Mouse (Mus musculus): ENCODE data around the gene Osbpl9. TPM values are rescaled to one million over a fixed set of nuclear protein-coding genes. Genes with fewer than 3 reads are reported as not detected.

The Osbpl9 gene
- polyA plus RNA-seq, 1 experiment from 2014 or later: 61.1 TPM

DNA sequence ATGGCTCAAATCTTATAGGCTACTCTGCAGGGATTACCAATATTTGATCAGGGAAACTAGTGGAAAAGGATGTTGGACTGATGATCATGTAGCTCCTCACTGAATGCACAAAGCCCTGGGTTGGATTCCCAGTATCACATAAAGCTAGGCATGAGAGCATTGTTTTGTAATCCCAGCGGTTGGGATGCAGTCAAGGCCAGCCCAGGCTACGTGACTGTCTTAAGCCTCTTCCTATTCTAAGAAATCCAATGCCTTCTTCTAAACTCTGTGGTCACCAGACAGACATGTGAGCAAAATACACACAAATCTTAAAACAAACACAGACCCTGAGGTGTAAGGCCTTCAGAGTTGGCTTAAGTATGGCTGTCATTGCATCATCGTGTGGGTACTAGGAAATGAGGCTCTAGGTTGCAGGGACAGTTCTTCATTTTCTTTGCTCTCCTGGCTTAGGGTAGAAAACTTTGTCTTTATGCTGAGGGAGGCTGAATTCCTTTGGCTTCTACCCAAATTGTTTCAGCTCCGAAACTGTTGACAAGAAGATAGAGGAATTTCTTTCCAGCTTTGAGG lies 142.7 kb downstream of the Osbpl9 start:
- 88% methylated on average over 4 of the region's 4 CpGs for WGBS
- Histone ChIP-seq H3K4me2 (replicated peaks; ENCODE audit: low read depth, low read length) (no peak overlapping the region), H3K4me1 (ENCODE audit: control insufficient read depth, insufficient read depth, low read length) (no peaks in the 10 kb centered on the region), H3K27me3 (ENCODE audit: control insufficient read depth, insufficient read depth, low read length) (no peaks in the 10 kb centered on the region), H3K9ac (ENCODE audit: low read depth, low read length) (no peak overlapping the region), H3K4me3 (ENCODE audit: low read length) (no peak overlapping the region), H3K27ac (ENCODE audit: low read depth, low read length) (no peak overlapping the region), H3K36me3 (ENCODE audit: control insufficient read depth, insufficient read depth, low read length) (peaks cover 90% of the 10 kb centered on the region), H3K9me3 (ENCODE audit: control insufficient read depth, low read length) (no peaks in the 10 kb centered on the region)
- ATAC-seq (ENCODE audit: low FRiP score, low TSS enrichment): no peak

DNA sequence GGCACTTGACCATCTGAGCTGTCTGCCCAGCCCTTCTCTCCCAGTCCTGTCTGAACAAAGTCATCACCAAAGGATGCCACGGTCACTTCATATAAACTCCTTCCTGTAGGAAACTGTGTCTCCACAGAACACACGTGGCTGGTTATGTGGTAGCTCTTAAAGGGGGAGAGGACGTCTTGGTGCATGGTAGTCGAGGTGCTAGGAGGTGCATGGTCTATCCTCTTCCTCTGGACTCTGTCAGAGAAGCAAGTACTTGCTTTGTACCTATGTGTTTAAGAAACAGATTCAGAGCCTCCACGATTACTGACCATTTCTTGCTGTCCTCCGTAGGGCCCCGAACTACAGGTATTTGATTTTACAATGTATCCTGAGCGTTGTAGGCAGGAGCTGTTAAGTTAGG lies 144.4 kb downstream of the Osbpl9 start:
- peaks cover 87% of the 10 kb centered on the region for H3K36me3 ChIP-seq (ENCODE audit: control insufficient read depth, insufficient read depth, low read length)
- 91% methylated on average over 8 of the region's 8 CpGs for WGBS
- no peaks in the 10 kb centered on the region for H3K9me3 ChIP-seq (ENCODE audit: control insufficient read depth, low read length)

DNA sequence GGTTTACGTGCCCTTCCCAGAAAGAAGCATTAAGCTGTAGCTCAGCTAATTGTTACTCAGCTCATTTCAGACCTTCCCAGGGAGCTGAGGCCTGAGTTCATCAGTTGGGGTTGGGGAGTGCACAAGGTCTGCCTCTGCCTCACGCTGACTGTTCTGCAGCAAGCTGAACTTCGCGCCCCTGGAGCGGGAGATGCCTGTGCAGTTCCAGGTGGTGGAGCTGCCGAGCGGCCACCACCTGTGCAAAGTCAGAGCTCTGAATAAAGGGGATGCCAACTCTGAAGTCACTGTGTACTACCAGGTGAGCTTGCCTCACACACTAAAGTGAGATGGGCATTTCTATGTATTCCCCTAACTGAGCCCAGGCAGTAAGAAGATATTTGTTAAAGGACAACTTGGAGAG lies 145.7 kb downstream of the Osbpl9 start:
- H3K27me3 ChIP-seq (ENCODE audit: control insufficient read depth, insufficient read depth, low read length): no peaks in the 10 kb centered on the region
- H3K4me2 ChIP-seq (replicated peaks; ENCODE audit: low read depth, low read length): no peak overlapping the region
- no peaks in the 10 kb centered on the region for H3K9me3 ChIP-seq (ENCODE audit: control insufficient read depth, low read length)
- no peaks in the 10 kb centered on the region for H3K4me1 ChIP-seq (ENCODE audit: control insufficient read depth, insufficient read depth, low read length)
- H3K9ac ChIP-seq (ENCODE audit: low read depth, low read length): no peak overlapping the region
- 86% methylated on average over 7 of the region's 7 CpGs for WGBS
- peaks cover 80% of the 10 kb centered on the region for H3K36me3 ChIP-seq (ENCODE audit: control insufficient read depth, insufficient read depth, low read length)
- no peak for ATAC-seq (ENCODE audit: low FRiP score, low TSS enrichment)
- no peak overlapping the region for H3K27ac ChIP-seq (ENCODE audit: low read depth, low read length)
- H3K4me3 ChIP-seq (ENCODE audit: low read length): no peak overlapping the region

More for the DNA sequence above, 144.4 kb downstream of the Osbpl9 start:
- Histone ChIP-seq H3K27me3 (ENCODE audit: control insufficient read depth, insufficient read depth, low read length) (no peaks in the 10 kb centered on the region), H3K4me3 (ENCODE audit: low read length) (no peak overlapping the region), H3K4me1 (ENCODE audit: control insufficient read depth, insufficient read depth, low read length) (no peaks in the 10 kb centered on the region), H3K27ac (ENCODE audit: low read depth, low read length) (no peak overlapping the region), H3K4me2 (replicated peaks; ENCODE audit: low read depth, low read length) (no peak overlapping the region), H3K9ac (ENCODE audit: low read depth, low read length) (no peak overlapping the region)
- ATAC-seq (ENCODE audit: low FRiP score, low TSS enrichment): no peak

DNA sequence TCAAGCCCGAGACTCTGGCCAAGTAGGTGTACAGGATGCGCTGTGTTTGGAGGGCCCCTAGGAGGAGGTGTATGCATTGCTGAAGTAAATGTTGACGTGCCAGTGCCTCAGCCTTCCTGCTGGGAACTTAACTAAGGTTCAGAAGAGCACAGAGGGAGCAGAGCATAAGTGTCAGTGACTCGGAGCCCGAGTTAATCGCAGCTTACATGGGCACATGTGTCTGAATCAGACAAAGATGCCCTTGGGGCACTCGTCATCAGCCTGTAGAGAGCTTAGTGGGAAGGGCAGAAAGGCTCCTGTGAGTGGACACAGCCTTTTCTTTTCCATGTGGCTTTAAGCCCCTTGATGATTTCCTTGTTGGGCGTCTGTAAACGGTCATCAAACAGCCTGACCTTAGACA lies 148.1 kb downstream of the Osbpl9 start:
- WGBS: 87% methylated on average over 9 of the region's 9 CpGs
- no peaks in the 10 kb centered on the region for H3K27me3 ChIP-seq (ENCODE audit: control insufficient read depth, insufficient read depth, low read length)
- no peak overlapping the region for H3K4me2 ChIP-seq (replicated peaks; ENCODE audit: low read depth, low read length)
- H3K9me3 ChIP-seq (ENCODE audit: control insufficient read depth, low read length): no peaks in the 10 kb centered on the region
- H3K4me1 ChIP-seq (ENCODE audit: control insufficient read depth, insufficient read depth, low read length): no peaks in the 10 kb centered on the region
- H3K4me3 ChIP-seq (ENCODE audit: low read length): no peak overlapping the region
- H3K27ac ChIP-seq (ENCODE audit: low read depth, low read length): no peak overlapping the region
- no peak for ATAC-seq (ENCODE audit: low FRiP score, low TSS enrichment)
- H3K9ac ChIP-seq (ENCODE audit: low read depth, low read length): no peak overlapping the region
- H3K36me3 ChIP-seq (ENCODE audit: control insufficient read depth, insufficient read depth, low read length): peaks cover 79% of the 10 kb centered on the region

DNA sequence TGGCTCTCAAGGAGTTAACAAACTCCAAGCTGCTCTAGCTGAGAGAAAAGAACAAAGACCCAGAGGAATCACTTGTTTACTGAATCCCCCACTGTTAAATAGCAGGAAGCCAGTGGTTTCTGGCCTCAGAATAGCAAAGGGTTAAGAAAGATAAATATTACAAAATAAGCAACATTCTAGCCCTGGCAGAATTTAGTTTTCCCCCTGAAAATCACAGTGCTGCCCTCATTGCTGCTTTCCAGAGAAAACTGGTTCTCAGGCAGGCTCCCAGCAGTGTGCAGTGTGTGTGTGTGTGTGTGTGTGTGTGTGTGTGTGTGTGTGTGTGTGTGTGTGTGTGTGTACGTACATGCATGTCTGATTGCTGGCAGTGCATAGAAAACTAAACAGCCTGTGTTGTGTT lies 149.8 kb downstream of the Osbpl9 start:
- no peaks in the 10 kb centered on the region for H3K27me3 ChIP-seq (ENCODE audit: control insufficient read depth, insufficient read depth, low read length)
- peaks cover 72% of the 10 kb centered on the region for H3K36me3 ChIP-seq (ENCODE audit: control insufficient read depth, insufficient read depth, low read length)
- H3K4me1 ChIP-seq (ENCODE audit: control insufficient read depth, insufficient read depth, low read length): no peaks in the 10 kb centered on the region
- H3K9me3 ChIP-seq (ENCODE audit: control insufficient read depth, low read length): no peaks in the 10 kb centered on the region
- H3K4me3 ChIP-seq (ENCODE audit: low read length): no peak overlapping the region
- H3K9ac ChIP-seq (ENCODE audit: low read depth, low read length): no peak overlapping the region
- H3K4me2 ChIP-seq (replicated peaks; ENCODE audit: low read depth, low read length): no peak overlapping the region
- no peak overlapping the region for H3K27ac ChIP-seq (ENCODE audit: low read depth, low read length)
- ATAC-seq (ENCODE audit: low FRiP score, low TSS enrichment): no peak
- WGBS: 67% methylated on average over 1 of the region's 1 CpGs

DNA sequence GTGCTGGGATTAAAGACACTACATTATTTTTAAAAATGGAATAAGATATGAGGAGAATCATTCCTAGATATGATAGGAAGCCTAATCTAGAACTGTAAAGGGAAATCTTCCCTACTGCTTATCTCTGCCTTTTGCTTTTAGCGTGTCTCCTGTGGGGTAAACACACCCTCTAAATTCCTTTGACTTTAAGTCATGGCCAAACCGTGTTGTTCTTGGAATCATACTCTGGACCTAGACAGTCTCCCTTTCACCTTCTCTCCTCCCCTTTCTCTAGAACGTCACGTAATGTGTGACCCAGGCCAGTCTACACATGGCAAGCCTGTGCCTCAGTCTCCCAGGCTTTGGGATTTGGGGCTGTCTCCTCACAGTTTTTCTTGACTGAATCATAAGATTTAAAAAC lies 153.8 kb downstream of the Osbpl9 start:
- H3K9me3 ChIP-seq (ENCODE audit: control insufficient read depth, low read length): no peaks in the 10 kb centered on the region
- no peak overlapping the region for H3K9ac ChIP-seq (ENCODE audit: low read depth, low read length)
- no peak; the same call in 1 of the 2 replicates for ATAC-seq (ENCODE audit: low FRiP score, low TSS enrichment)
- H3K4me1 ChIP-seq (ENCODE audit: control insufficient read depth, insufficient read depth, low read length): no peaks in the 10 kb centered on the region
- peaks cover 74% of the 10 kb centered on the region for H3K36me3 ChIP-seq (ENCODE audit: control insufficient read depth, insufficient read depth, low read length)
- no peaks in the 10 kb centered on the region for H3K27me3 ChIP-seq (ENCODE audit: control insufficient read depth, insufficient read depth, low read length)
- H3K27ac ChIP-seq (ENCODE audit: low read depth, low read length): no peak overlapping the region
- WGBS: 59% methylated on average over 4 of the region's 4 CpGs
- H3K4me3 ChIP-seq (ENCODE audit: low read length): no peak overlapping the region
- H3K4me2 ChIP-seq (replicated peaks; ENCODE audit: low read depth, low read length): no peak overlapping the region

DNA sequence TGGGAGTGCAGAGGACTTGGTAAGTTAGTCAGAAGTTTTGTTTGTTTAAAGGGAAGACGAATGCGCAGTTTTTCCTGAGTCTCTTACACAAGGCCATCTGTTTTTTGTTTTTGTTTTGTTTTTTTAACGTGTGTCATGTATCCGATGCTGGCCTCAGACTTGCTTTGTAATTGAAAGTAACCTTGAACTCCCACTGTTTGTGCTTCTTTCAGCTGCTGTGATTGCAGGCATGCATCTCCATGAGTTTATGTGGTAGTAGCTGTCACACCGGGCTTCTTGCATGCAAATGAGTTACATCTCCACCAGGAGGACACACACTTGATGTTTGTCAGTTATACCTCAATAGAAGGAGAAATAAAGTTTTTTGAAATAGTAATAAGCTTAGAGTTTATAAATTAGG lies 158.3 kb downstream of the Osbpl9 start:
- no peaks in the 10 kb centered on the region for H3K27me3 ChIP-seq (ENCODE audit: control insufficient read depth, insufficient read depth, low read length)
- H3K4me3 ChIP-seq (ENCODE audit: low read length): no peak overlapping the region
- H3K4me2 ChIP-seq (replicated peaks; ENCODE audit: low read depth, low read length): no peak overlapping the region
- H3K4me1 ChIP-seq (ENCODE audit: control insufficient read depth, insufficient read depth, low read length): no peaks in the 10 kb centered on the region
- 70% methylated on average over 5 of the region's 5 CpGs for WGBS
- peaks cover 80% of the 10 kb centered on the region for H3K36me3 ChIP-seq (ENCODE audit: control insufficient read depth, insufficient read depth, low read length)
- H3K27ac ChIP-seq (ENCODE audit: low read depth, low read length): no peak overlapping the region
- no peak overlapping the region for H3K9ac ChIP-seq (ENCODE audit: low read depth, low read length)
- no peaks in the 10 kb centered on the region for H3K9me3 ChIP-seq (ENCODE audit: control insufficient read depth, low read length)
- no peak for ATAC-seq (ENCODE audit: low FRiP score, low TSS enrichment)

DNA sequence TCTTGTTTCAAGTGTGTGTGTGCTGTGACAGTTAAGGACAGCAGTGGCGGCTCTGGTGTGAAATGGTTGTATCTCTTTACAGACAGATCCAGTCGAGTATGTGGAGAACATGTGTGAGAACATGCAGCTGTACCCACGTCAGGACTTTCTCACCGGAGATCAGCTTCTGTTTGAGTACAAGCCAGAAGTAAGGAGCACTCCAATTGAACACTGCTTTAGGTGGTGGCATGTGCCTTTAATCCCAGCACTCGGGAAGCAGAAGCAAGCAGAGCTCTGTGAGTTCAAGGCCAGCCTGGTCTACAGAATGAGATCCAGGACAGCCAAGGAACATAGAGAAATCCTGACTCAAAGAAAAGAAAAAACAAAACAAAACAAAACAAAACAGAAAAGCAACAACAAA lies 158.8 kb downstream of the Osbpl9 start:
- Histone ChIP-seq H3K36me3 (ENCODE audit: control insufficient read depth, insufficient read depth, low read length) (peaks cover 82% of the 10 kb centered on the region), H3K9ac (ENCODE audit: low read depth, low read length) (no peak overlapping the region), H3K9me3 (ENCODE audit: control insufficient read depth, low read length) (no peaks in the 10 kb centered on the region), H3K4me1 (ENCODE audit: control insufficient read depth, insufficient read depth, low read length) (no peaks in the 10 kb centered on the region), H3K27ac (ENCODE audit: low read depth, low read length) (no peak overlapping the region), H3K4me3 (ENCODE audit: low read length) (no peak overlapping the region), H3K4me2 (replicated peaks; ENCODE audit: low read depth, low read length) (no peak overlapping the region), H3K27me3 (ENCODE audit: control insufficient read depth, insufficient read depth, low read length) (no peaks in the 10 kb centered on the region)
- WGBS: 66% methylated on average over 5 of the region's 5 CpGs
- no peak for ATAC-seq (ENCODE audit: low FRiP score, low TSS enrichment)

DNA sequence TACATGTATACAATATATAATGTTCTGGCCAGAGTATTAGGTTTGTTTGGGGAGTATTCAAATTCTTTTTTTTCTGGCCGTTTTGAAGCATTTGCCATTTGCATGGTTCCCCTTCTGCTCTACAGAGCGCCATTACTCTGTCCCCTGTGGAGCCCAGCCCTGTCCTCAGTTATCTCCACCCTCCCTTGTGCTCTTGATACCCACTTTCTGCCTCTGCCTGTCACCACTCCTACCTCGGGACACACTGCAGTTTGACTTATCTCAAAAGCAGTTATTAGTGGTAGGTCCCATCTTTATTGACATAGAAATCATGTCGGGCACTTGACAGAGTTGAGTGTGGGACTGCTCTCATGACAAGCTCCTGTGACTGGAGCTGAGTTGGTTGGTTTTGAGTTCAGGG lies 159.3 kb downstream of the Osbpl9 start:
- ATAC-seq (ENCODE audit: low FRiP score, low TSS enrichment): no peak
- Histone ChIP-seq H3K27ac (ENCODE audit: low read depth, low read length) (no peak overlapping the region), H3K4me3 (ENCODE audit: low read length) (no peak overlapping the region), H3K27me3 (ENCODE audit: control insufficient read depth, insufficient read depth, low read length) (no peaks in the 10 kb centered on the region), H3K4me2 (replicated peaks; ENCODE audit: low read depth, low read length) (no peak overlapping the region), H3K9me3 (ENCODE audit: control insufficient read depth, low read length) (no peaks in the 10 kb centered on the region), H3K9ac (ENCODE audit: low read depth, low read length) (no peak overlapping the region), H3K4me1 (ENCODE audit: control insufficient read depth, insufficient read depth, low read length) (no peaks in the 10 kb centered on the region), H3K36me3 (ENCODE audit: control insufficient read depth, insufficient read depth, low read length) (peaks cover 80% of the 10 kb centered on the region)
- 91% methylated on average over 4 of the region's 4 CpGs for WGBS

All from kidney, embryonic 14.5 days (tissue).